Mouse (Mus musculus) intestine, embryonic 16.5 days (tissue): ENCODE data around the gene Spint3. TPM values are rescaled to one million over a fixed set of nuclear protein-coding genes. Genes with fewer than 3 reads are reported as not detected.

Experiments used
- ATAC-seq: fragments of 200-750 bp; cut with Nextera tagmentation; 2 replicates; pipeline ENCODE4 v1.8.0; 2017; ENCODE audit warnings: moderate TSS enrichment, moderate library complexity
- H3K27ac ChIP-seq: fragments of 300-500 bp; sonication (generic); 2 replicates; pipeline ENCODE4 v1.5.1; 2014; ENCODE audit warnings: mild to moderate bottlenecking, low read length
- H3K27me3 ChIP-seq: fragments of 300-500 bp; sonication (generic); replicated peaks from 2 replicates; pipeline ENCODE4 v1.6.1; 2014; ENCODE audit warnings: low read length, control low read depth, mixed read lengths; ENCODE audit not compliant: control insufficient read depth, insufficient read depth
- H3K36me3 ChIP-seq: fragments of 300-500 bp; sonication (generic); 2 replicates; pipeline ENCODE4 v1.6.1; 2014; ENCODE audit warnings: low read length, control low read depth; ENCODE audit not compliant: control insufficient read depth, insufficient read depth
- H3K4me1 ChIP-seq: fragments of 300-500 bp; sonication (generic); 2 replicates; pipeline ENCODE4 v1.6.1; 2014; ENCODE audit warnings: low read length, control low read depth, mixed read lengths; ENCODE audit not compliant: control insufficient read depth, insufficient read depth
- H3K4me2 ChIP-seq: fragments of 300-500 bp; sonication (generic); 2 replicates; pipeline ENCODE4 v1.6.1; 2014; ENCODE audit warnings: low read depth, low read length, control low read depth
- H3K4me3 ChIP-seq: fragments of 300-500 bp; sonication (generic); 2 replicates; pipeline ENCODE4 v1.5.1; 2014; ENCODE audit warnings: mild to moderate bottlenecking, low read length
- H3K9ac ChIP-seq: fragments of 300-500 bp; sonication (generic); 2 replicates; pipeline ENCODE4 v1.6.1; 2014; ENCODE audit warnings: low read depth, low read length
- H3K9me3 ChIP-seq: fragments of 300-500 bp; sonication (generic); 2 replicates; pipeline ENCODE4 v1.6.1; 2016; ENCODE audit warnings: low read length, control low read depth; ENCODE audit not compliant: control insufficient read depth
- WGBS: fragments of 180-500 bp; shearing (Covaris S2); extraction: QIAGEN DNeasy Blood & Tissue Kit; methylation state at CpG from one replicate; pipeline ENCODE4 v1.1.7; 2014; 5-methylcytosine and 5-hydroxymethylcytosine counted together
- polyA plus RNA-seq: library from polyadenylated mRNA; unstranded; fragments of >200 nt; fragmentation: Nextera tagmentation; extraction: Ambion mirVana; gene quantifications from 2 replicates; pipeline ENCODE4 v1.2.1, GENCODE M21; 2015

The Spint3 gene
- polyA plus RNA-seq, 1 experiment from 2014 or later, result not detected

DNA sequence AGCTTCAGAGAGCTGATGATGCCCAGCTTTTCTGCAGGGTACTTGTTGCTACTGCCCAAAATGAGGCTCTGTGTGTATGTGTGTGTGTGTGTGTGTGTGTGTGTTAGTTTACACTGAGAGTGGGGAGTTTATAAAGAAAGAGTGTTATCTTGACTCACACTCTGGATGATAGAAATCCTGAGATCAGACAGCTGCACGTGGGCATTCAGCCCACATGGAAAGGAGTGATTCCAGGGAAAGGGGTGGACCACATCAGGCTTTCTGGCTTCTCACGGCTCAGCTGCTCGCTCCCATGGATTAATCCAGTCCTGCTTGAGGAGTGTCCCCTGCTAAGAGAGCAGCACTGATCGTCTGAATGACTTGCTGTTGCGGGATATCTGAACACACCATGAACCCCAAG is 31.1 kb downstream of the Spint3 start:
- H3K9ac ChIP-seq, result no peak overlapping the region
- no peaks in the 10 kb centered on the region for H3K36me3 ChIP-seq
- H3K27me3 ChIP-seq, result no peaks in the 10 kb centered on the region
- H3K27ac ChIP-seq, result no peak overlapping the region
- ATAC-seq, result no peak
- no peak overlapping the region for H3K4me2 ChIP-seq
- H3K9me3 ChIP-seq, result no peaks in the 10 kb centered on the region
- no peak overlapping the region for H3K4me3 ChIP-seq
- WGBS, result 62% methylated on average over 5 of the region's 5 CpGs
- H3K4me1 ChIP-seq, result peaks cover 8% of the 10 kb centered on the region; the same call in 1 of the 2 replicates

DNA sequence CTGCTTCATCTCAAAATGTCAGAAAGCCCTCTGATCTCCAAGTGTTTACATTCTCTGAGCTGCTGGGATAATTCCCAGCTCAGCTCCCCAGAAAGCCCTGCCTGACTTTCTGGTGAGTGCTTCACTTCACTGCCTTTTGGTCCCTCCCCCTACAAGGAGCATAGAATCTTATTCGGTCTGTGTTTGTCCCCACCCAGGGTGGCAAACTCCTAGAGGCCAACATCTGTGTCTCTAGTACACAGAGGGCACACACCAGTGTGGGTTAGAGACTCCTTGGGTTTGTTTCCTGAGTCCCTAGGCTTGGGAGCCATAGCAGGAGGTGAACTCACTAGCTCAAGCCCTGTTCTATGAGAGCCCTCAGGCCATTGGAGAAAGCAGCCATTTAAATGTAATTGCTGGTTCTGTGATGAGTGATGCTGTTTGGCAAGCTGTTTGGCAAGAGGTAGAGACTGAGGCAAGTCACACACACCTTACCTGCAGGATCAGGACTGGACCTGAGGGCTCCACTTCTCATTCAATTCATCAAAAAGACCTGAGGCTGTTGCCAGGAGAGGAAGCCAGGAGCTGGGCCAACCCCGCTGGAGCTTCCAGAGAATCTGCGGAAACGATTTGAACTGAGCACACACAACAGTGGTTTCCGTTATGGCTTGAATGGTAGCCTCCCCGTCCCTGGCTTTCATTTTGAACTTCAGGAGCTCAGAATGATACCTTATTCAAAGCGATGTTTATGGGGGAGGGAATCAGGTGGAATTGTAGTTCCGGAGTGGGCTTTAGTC is 32.4 kb downstream of the Spint3 start:
- H3K9ac ChIP-seq, result no peak overlapping the region
- no peaks in the 10 kb centered on the region for H3K9me3 ChIP-seq
- WGBS, result 31% methylated on average over 8 of the region's 8 CpGs
- peak; percentile 43 for ATAC-seq
- H3K27ac ChIP-seq, result peak overlapping the region; percentile 33
- no peak overlapping the region for H3K4me3 ChIP-seq
- no peaks in the 10 kb centered on the region for H3K27me3 ChIP-seq
- no peak overlapping the region for H3K4me2 ChIP-seq
- H3K4me1 ChIP-seq, result peaks cover 8% of the 10 kb centered on the region; the same call in 1 of the 2 replicates
- H3K36me3 ChIP-seq, result no peaks in the 10 kb centered on the region

DNA sequence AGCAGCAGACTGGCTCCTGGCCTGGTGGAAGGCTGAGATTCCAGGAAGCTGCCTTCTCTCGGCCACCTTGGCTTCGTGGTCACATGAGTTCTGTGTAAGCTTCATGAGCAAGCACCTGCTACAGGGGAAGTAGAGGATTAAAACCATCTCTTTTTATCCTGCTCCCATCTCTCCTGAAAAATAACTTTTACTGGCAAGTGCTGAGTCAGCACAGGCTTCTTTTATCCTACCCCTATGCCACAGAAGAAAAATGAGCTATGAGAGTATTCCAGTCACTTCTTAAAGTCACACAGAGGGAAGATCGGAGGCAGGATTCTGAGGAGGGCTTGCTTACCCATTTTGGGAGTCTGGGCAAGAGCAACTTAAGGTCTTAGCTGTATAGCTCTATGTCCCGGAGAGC is 36.3 kb downstream of the Spint3 start:
- no peak overlapping the region for H3K27ac ChIP-seq
- H3K36me3 ChIP-seq, result no peaks in the 10 kb centered on the region
- 81% methylated on average over 4 of the region's 4 CpGs for WGBS
- no peak overlapping the region for H3K9ac ChIP-seq
- ATAC-seq, result no peak
- H3K27me3 ChIP-seq, result no peaks in the 10 kb centered on the region
- H3K4me1 ChIP-seq, result peaks cover 4% of the 10 kb centered on the region; the same call in 1 of the 2 replicates
- H3K9me3 ChIP-seq, result no peaks in the 10 kb centered on the region
- H3K4me3 ChIP-seq, result no peak overlapping the region
- no peak overlapping the region for H3K4me2 ChIP-seq

DNA sequence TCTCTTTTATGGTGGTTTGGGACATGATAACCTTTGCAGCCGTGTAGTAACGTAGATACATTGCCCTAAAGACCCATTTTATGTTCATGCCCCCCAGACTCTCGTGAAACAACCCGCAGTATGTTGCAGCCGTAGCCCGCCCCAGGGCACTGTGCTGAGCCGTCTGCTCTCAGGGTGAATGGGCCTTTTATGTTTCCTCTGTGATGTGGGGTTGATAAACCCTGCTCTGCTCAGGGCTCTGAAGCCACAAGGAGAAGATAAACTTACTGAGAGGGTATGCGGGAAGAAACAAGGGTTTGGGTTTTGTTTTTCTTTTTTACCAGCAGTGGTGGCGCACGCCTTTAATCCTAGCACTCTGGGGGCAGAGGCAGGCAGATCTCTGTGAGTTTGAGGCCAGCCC is 38.9 kb downstream of the Spint3 start:
- H3K9ac ChIP-seq, result no peak overlapping the region
- H3K4me1 ChIP-seq, result no peaks in the 10 kb centered on the region
- WGBS, result 77% methylated on average over 10 of the region's 10 CpGs
- no peak overlapping the region for H3K4me3 ChIP-seq
- ATAC-seq, result no peak
- H3K27ac ChIP-seq, result no peak overlapping the region
- H3K4me2 ChIP-seq, result no peak overlapping the region
- no peaks in the 10 kb centered on the region for H3K27me3 ChIP-seq
- H3K9me3 ChIP-seq, result no peaks in the 10 kb centered on the region
- no peaks in the 10 kb centered on the region for H3K36me3 ChIP-seq

DNA sequence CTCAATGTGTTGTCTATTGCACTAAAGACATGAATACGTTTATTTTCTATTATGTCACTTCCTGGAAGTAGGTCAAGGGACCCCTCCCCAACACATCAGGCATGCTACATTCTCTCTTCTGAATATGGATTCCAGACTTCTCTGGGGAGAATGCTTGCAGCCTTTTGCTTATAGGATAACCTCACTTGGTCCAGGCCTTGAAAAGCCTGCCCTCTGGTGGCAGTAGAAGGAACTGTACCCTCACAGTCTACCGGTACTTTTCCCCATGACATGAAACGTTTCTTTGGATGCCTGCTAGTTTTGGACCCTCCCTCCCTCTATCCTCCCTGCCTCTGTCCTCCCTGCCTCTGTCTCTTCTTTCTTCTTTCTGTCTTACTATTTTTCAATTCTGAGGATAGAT is 42.1 kb downstream of the Spint3 start:
- H3K4me2 ChIP-seq, result no peak overlapping the region
- H3K27ac ChIP-seq, result no peak overlapping the region
- WGBS, result 4% methylated on average over 3 of the region's 3 CpGs
- H3K4me1 ChIP-seq, result no peaks in the 10 kb centered on the region
- H3K36me3 ChIP-seq, result no peaks in the 10 kb centered on the region
- no peaks in the 10 kb centered on the region for H3K9me3 ChIP-seq
- H3K4me3 ChIP-seq, result no peak overlapping the region
- no peak overlapping the region for H3K9ac ChIP-seq
- peak; percentile 33; the same call in 1 of the 2 replicates for ATAC-seq
- H3K27me3 ChIP-seq, result no peaks in the 10 kb centered on the region

DNA sequence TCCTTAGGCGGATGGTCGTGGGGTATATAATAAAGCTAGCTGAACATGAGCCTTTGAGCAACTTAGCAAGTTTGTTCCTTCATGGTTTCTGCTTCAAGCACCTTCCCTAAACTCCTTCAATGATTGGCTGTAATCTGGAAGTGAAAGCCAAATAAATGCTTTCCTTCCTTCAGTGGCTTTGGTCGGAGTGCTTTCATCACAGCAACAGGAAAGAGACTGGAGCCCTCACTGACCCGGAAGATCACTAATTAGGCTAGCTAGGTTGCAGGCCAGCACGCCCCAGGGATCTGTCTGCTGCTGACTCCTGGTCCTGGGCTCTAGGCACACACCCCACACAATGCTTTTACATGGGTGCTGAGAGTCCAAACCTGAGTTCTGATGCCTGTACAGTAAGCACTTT is 44.7 kb downstream of the Spint3 start:
- WGBS, result 69% methylated on average over 5 of the region's 5 CpGs
- no peaks in the 10 kb centered on the region for H3K36me3 ChIP-seq

DNA sequence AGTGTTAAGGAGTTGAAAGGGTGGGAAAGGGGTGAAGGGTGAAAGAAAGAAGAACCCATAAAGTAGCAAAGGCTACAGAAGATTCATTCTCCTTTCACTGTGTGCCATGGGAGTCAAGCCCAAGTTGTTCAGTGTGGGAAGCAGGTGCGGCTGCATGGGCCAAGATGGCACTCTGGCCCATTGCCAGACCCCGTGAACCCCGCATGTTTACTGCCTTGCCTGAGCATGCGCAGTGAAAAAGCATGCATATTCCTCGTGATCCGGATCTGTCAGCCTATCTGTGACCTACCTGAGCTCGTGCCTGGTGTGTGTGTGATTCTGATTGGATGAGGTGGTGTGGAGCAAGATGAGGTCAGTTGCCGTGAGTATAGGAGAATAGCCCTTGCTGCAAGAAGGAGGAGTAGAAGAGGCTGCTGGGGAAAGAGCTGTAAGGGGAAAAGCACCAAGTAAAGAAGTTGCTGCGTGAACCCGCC is 49.9 kb downstream of the Spint3 start:
- Histone ChIP-seq H3K4me3 (0 out of 2 replicates have a peak overlapping the region, but pooled peaks have one; percentile 2), H3K9ac (no peak overlapping the region), H3K27me3 (no peaks in the 10 kb centered on the region), H3K9me3 (no peaks in the 10 kb centered on the region), H3K4me1 (peaks cover 8% of the 10 kb centered on the region; the same call in 1 of the 2 replicates), H3K36me3 (no peaks in the 10 kb centered on the region), H3K27ac (no peak overlapping the region), H3K4me2 (no peak overlapping the region)
- no peak for ATAC-seq
- 79% methylated on average over 10 of the region's 10 CpGs for WGBS

More for the DNA sequence above, 44.7 kb downstream of the Spint3 start:
- Histone ChIP-seq H3K4me2 (no peak overlapping the region), H3K27me3 (no peaks in the 10 kb centered on the region), H3K4me1 (no peaks in the 10 kb centered on the region), H3K9me3 (no peaks in the 10 kb centered on the region), H3K9ac (no peak overlapping the region), H3K4me3 (no peak overlapping the region), H3K27ac (no peak overlapping the region)
- ATAC-seq, result no peak

DNA sequence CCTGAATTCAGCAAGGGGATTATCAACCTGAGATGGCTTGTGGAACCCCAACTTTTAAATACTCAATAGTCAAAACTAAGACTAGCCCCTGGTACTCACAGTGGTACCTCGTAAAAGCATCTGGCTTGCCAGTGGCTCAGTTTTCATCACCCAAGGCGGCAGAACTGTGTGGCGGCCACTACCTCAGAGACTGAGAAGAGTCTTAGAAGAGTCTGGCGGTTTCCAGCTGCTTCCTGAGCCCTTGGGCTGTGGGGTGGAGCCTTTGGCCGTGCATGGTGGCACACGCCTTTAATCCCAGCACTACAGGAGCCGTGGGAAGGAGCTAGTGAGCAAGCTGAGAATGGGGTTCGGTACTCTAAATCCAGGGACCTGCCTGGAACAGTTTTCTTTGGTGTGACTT is 51.0 kb downstream of the Spint3 start:
- Histone ChIP-seq H3K27ac (no peak overlapping the region), H3K4me1 (peaks cover 8% of the 10 kb centered on the region; the same call in 1 of the 2 replicates), H3K9ac (no peak overlapping the region), H3K4me3 (no peak overlapping the region), H3K36me3 (no peaks in the 10 kb centered on the region), H3K27me3 (no peaks in the 10 kb centered on the region), H3K4me2 (no peak overlapping the region), H3K9me3 (no peaks in the 10 kb centered on the region)
- no peak for ATAC-seq
- WGBS, result 38% methylated on average over 8 of the region's 8 CpGs

DNA sequence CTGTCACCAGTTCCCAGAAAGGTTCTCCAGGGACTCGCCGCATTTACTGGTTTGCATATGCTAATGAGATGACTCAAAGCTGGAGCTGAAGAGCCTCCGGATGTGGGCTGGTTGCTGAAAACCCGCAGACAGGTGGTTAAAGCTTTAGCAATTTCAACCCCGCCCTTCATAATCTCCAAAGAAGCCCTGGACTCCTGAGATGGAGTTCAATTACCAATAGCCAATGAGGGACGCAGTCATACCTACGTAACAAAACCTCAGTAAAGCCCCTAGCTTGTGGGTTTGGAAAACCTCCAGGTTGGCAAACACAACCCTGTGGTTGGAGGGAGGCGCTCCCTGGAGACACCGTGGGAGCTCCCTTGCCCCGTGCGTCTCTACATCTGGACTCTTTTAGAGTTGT is 51.4 kb downstream of the Spint3 start:
- H3K9me3 ChIP-seq, result no peaks in the 10 kb centered on the region
- H3K27me3 ChIP-seq, result no peaks in the 10 kb centered on the region
- ATAC-seq, result no peak
- no peak overlapping the region for H3K27ac ChIP-seq
- no peak overlapping the region for H3K4me2 ChIP-seq
- no peak overlapping the region for H3K9ac ChIP-seq
- H3K4me1 ChIP-seq, result peaks cover 8% of the 10 kb centered on the region; the same call in 1 of the 2 replicates
- H3K4me3 ChIP-seq, result no peak overlapping the region
- H3K36me3 ChIP-seq, result no peaks in the 10 kb centered on the region
- WGBS, result 18% methylated on average over 11 of the region's 11 CpGs
